Mouse (Mus musculus) right cerebral cortex, adult 18-20 months (tissue): ENCODE results near the gene Gm11492.

Source experiments
- DNase-seq: peaks from one replicate; pipeline ENCODE4 v3.0.0; 2022; ENCODE audit warnings: mixed read lengths

The Gm11492 gene

DNA sequence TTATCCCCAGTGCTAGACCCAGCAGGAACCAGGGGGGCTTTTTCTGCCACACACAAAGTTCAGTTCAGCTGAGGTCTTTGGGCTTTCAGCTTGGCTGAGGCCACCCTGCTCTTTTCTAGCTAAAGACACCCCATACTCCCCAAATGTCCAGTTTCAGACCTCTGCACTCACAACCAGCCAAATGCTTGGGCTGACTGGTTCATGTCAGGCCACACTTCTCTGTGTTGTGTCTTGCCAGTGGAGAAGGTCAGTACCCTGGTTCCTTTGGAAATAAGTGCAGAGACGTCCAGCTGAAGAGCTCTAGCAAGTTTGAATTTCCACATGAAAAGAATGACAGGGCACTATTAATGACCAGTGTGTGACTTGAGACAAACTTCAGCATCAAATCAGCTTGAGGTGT lies 13.3 kb downstream of the Gm11492 start:
- DNase-seq: no peak

DNA sequence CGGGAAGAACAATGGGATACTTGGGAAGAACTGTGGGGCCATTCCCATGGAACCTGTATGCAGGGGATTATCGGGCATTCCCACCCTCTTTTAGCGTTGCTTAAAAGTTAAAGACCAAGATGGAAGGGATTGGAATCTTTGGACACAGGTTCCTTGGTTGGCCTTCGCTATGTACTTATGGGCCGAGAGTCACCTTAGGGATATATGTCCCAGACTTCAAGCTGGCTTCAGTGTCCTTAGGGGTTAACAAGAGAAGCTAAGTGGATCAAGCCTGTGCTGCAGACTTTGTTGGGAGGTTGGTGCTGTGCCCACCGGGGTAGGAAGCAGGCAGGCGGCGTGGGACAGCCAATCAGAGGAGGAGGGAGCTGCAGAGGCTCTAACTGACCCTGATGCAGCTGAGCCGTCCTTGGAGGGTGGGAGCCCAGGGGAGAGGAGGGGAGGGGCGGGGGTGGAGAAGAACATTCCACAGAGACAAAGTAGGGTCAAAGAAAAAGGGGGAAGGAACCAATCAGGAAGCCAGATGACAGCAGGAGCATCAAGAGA lies 14.2 kb downstream of the Gm11492 start:
- DNase-seq: no peak

DNA sequence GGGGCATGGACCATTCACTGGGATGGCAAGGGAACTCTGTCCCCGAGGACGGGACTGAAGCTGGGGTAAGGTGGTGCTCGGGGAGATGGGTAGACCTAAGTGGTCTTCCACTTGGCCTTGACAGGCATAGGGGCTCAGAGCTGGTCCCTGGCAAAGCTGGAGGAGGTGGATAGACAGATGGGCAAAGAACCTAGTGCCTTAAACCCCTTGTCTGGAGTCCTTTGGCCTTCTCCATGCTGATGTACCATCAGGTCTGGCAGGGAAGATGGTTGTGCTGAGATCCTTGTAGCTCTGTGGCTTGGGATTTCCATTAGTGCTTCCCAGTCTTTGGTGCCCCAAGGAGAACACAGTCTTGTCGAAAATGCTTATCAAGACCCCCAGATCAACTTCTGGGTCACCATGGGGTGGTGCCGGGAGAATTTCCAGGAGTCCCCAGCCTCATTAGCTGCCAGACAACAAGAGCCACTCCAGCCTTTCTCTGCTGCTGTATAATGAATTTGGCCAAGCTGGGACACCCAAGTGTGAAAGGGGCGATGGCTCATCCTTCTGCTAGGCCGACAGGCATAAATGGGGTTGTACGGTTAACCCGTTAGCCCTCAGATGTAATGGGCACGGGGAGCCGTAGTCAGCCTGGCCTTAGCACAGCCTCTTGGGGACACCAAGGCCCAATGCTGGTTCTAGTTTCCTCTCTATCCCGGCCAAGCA lies 14.9 kb downstream of the Gm11492 start:
- no peak for DNase-seq

DNA sequence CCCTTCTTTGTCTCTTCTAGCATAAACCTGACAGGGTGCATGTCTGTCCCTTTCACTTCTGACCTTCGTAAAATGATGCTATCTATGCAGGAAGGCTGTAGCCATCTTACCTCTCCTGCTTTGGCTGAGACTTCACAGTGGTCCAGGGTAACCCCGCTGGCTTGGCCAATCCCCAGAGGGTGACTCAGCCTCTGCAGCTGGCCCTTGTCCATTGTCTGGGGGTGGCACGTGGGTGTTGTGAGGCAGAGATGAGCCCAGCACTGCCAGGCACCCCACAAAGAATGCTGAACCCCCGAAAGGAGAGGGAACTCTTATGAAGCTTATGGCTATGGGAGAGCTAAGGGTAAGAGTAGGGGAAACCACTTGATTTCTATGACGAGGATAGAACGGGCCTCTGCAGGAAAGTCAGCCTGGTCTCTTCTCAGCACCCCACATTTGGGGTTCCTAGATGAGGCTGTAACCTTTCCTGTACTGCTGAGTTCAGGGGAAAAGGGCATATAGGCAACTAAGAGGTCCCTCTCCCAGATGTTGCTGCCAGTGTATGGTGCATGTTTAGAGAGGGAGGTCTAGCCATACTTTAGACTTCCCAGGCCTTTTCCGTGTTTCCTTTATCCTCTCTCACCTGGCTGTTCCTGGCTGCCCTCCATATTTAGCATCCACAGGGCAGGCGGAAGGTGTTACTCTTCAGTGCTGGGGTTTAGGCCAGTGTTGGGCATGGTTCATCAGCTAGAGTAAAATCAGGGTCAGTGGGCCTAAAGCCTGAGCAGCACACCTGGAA lies 15.7 kb downstream of the Gm11492 start:
- DNase-seq: peak; percentile 73

DNA sequence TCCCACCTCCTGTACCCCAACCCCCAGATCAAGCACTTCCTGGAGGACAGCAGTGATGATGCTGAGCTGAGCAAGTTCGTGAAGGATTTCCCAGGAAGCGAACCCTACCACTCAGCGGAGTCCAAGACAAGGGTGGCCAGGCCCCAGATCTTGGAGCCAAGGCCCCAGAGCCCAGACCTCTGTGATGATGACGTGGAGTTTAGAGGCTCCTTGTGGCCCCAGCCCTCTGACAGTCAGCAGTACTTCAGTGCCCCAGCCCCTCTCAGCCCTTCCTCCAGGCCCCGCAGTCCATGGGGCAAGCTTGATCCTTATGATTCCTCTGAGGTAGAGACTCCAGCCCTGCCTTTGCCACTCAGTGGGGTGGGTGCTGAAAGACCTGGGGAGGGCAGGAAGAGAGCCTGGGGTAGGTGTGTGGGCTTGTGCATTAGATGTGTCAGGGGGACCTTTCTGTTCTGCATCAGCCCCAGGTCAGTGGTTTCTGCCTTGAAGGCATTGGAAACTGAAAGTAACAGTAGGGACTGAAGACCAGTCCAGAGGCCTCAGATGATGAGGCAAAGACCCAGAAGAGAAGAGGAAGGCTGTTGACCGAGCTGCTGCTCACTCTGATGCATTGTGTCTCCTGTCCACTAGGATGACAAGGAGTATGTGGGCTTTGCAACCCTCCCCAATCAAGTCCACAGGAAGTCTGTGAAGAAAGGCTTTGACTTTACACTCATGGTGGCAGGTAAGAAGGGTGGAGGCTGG lies 17.0 kb downstream of the Gm11492 start:
- no peak for DNase-seq

DNA sequence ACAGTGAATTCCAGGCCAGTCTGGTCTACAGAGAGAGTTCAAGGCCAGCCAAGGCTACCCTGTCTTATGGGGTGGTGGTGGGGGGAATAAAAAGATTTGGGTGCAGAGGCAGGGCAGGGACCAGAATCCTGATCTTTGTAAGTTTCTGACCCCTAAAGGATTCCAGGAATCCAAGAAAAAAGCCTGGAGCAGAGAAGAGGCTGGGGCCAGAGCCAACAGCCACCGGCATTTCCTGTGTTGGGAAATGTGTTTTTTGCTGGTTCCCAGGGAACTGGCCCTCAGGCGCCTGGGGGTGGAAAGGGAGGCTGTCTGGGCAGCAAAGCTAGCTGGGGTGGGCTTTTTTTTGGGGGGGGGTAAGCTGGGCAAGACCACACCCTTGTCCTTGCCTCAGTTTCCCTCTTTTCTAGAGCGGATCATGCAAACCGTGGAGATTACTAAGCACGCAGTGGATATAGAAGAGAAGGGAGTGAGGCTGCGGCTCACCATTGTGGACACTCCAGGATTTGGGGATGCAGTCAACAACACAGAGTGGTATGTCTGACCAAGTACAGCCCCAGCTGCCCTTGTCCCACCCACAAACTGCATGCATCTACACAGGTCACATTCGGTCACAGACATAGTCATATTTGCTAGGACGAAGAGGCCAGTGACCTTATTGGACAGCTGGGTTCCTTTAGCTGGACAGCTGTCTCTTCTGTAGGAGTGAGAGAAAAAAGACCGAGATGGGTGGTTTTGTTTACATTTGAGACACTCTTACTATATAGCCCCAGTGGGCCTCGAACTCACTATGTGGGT lies 18.5 kb downstream of the Gm11492 start:
- no peak for DNase-seq

DNA sequence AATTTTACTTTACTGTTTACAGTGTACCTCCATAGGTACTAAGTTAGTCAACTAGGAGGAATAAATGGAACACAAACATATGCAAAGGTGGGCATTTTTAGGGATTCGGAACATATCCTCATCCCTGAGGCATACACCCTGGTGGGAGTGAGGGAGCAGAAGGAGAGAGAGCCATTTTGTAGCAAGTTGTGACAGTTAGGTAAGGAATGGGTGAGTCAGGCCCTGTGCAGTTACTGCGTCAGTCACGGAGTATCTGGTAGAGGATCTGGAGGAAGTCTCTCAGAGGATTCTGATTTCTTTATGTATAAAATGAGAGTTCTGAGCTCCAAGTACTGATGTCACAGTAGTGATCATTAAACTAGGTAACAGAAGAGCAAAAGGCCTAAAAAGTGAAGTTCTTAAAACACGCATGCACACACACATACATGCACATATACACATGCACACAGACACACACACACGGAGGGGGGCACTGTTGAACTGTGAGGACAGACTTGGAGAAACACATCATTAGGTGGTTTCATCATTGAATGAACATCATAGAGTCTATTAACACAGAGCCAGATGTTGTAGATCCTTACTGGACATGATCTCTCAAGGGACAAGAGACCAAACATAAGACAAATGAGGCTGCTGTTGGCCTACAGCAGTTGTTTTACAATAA lies 20.9 kb downstream of the Gm11492 start:
- no peak for DNase-seq

DNA sequence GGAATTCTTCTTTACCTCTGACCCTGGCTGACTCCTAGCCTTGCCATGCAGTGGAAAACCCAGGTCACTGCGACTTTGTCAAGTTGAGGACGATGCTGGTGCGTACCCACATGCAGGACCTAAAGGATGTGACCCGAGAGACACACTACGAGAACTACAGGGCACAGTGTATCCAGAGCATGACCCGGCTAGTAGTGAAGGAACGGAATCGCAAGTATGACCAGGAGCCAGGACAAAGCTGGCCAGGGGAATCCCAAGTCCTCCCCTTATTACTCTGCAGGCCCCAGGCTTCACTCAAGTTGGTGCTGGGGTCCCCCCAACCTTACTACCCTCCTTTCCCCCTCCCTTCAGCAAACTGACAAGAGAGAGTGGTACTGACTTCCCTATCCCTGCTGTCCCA lies 23.2 kb downstream of the Gm11492 start:
- no peak for DNase-seq

DNA sequence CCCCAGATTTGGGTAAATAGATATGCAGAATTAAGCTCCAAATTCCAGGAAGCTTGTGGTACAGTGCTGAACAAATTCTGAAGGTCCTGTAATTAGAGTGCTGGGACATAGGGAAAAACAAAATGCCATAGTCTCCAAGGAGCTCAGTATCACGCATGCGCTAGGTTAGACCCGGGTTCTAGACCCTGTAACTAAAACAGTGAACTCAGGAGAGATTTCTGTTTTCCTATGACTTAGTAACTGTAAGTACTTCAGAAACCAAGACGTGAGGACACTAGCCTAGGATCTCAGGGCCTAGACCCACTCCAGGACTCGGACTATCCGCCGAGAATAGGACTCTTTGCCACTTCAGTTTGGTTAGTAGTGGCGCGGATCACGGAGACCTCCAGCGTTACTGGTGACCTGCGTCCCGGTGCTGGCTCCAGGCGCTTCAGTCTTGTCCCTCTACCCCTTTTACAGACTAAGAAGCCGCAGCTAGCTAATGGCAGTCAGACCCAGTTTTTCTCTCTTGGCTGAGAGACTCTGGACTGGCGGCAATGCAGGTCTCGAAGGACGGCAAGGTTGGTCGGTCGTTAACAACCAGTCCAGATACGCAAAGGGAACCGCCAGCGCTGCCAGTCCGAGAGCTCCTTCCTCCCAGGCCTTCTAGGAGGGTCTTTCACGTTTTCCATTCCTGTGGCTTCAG lies 24.5 kb downstream of the Gm11492 start:
- no peak for DNase-seq

DNA sequence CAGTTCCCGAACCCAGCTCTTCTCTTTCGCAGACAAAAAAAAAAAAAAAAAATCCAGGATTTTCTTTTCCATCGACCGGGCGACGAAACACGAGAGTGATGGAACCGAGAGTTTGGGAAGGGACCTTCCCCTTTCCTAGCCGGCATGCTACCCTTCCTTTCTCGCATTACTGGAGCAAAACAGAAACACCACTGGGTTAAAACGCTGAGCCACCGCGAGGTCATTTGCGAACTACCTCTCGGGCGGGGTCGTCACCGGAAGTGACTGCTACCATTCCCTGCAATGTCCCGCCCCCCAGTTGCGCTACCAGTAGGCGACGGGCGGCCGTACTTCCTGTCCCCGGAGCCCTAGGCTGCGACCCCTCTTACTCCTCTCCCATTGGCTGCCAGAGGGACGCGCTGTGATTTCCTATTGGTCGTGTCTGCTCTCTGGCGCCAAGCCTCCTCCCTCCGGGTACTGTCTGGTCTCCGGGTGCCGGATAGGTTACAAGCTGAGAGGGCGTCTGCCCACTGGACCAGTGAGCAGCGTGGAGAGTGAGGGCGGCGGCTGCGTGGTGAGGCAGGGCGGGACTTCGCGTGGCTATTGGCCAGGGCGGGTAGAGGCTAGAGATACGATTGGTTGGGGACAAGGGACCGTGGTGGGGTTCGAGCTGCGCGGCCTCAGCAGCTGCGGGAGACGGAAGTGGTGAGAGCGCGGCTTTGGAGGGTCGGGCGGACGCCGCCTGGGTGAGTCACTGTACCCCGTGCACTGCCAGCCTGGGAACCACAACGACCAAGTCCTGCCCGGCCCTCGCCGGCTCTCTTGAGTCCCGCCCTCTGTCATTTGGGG lies 25.3 kb downstream of the Gm11492 start, which contains the start of gene Mtmr4:
Gene Mtmr4 (plus strand): TSS at position 637 of the 828 bp plus-strand sequence.
- DNase-seq: peak; percentile 100

DNA sequence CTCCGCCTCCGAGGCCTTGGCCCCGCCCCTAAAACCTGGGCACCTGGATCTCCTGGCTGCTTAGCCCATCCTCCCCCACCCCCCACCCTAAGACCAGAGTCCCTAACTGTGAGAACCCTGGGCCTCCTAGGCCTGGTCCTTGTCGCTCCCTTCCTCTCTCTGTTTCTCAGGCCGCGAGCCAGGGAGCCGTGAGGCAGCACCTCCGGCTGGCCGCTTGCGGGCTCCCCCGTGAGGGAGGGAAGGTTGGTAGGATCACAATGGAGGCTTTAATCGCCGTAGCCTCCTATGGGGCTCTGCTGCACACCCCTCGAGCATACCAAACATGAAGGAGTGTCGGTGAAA lies 25.9 kb downstream of the Gm11492 start:
- no peak for DNase-seq

DNA sequence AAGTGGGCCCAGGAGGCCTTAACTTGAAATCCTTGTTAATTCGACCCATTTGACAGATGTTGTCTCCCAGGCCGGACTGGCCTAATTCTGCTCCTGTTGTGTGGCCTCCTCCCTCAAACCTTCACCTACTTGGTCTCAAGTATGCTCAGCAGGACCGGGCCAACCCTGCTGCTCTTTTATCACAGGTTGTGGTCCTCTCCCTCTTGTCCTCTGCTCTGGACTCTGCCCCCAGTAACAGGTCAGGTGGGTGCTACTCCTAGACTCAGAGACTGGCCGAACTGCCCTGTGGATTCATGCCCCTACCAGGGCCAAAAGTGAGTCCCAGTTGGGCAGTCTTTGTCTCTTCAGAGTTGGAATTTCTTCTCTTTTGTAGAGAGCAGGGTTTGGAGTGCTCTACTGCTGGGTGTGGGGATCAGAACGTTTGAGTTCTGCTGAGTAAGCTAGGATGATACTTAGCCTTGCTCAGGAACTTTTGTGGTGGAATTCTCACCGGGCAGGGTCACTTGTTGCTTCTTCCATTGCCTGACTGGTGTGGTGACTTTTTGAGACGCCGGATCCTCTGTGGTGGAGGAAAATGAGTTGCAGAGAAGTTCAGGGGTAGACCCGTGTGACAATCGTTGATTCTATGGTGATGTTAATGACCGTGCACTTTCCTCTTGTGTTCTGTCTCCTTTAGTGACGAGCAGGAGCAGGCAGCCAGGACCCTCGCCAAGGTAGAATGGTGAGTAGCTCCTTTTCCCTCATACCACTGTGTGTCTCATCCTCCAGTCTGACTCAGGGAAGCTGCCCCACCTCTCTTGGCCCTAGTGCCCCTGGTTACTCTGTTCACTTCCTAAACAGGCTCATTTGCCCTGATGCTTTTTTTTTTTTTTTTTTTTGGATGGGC lies 26.5 kb downstream of the Gm11492 start:
- no peak for DNase-seq

DNA sequence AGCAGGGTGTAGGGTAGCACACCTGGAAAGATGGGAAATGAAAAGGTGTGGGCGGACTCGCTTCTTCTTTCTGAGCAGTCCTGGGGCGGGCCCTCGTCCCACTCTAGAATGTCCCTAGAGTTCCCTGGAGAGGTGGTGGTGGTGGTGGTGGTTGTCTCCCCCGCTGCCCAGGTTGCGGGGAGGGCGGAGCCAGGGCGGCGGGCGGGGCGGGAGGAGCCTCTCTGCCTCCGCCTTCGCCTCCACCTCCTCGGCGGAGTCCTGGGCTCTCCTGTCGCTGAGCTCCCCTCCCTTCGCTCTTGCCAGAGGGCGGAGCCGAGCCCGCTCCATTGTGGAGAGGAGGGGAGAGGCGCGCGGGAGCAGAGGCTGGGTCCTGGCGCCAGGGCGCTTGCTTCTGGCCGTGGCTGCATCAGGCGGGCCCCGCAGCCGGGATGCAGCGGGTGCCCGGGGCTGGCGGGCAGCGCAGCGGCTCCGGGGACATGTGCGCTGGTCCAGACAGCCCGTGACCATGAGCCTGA lies 28.9 kb downstream of the Gm11492 start:
- peak; percentile 93 for DNase-seq

DNA sequence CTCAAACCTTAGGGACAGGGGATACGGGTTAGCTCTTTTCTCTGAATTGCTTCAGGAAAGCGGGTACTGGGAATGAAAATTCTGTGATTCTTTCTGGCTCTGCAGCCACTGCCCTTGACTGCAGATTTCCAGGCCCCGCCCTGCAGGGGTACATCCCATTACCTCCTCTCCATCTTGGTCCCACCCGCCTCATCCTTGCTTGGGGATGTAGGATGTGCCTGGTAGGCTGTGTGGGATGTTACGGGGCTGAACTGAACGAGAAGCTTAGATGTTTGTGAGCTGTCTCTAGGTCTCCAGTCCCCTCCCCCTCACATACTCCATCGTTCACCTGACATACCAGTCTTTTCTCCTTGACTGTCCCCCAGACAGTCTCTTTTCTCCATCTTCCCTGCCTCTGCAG lies 29.5 kb downstream of the Gm11492 start:
- DNase-seq: peak; percentile 58

DNA sequence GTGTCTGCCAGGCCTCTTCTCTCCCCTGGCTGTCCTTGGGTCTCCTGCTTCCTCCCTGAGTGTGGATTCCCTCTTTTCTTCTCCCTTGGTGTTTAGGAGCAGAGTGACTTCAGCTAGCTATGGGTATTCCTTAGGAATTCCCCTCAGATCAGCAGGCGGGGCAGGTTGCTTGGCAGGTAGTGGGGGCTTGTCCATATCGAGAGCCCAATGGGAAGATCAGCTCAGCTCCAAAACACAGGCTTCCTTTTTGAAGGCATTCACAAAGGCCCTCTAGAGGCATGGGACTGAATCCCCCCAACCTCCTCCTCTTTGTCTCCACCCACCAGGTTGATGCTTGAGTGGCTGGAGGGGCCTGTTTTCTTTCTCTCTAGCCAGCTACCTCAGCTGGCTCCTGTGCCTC lies 30.0 kb downstream of the Gm11492 start:
- DNase-seq: no peak

DNA sequence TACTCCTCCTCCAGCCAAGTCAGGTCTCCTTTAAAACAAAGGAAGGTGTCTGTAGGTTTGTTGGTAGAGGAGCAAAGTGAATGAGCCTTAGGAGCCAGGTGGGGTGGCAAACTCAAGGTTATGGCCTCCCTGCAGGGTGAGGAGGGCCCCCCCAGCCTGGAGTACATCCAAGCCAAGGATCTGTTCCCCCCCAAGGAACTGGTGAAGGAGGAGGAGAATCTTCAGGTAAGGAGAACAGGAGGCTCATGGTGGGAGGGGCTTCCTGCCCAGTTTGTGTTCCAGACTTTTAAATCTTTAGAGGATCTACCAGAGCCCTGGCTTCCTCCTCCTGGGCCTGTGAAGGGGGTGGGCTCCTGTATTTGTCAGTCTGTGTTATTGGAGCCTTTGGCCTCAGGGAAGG lies 30.6 kb downstream of the Gm11492 start:
- DNase-seq: no peak

DNA sequence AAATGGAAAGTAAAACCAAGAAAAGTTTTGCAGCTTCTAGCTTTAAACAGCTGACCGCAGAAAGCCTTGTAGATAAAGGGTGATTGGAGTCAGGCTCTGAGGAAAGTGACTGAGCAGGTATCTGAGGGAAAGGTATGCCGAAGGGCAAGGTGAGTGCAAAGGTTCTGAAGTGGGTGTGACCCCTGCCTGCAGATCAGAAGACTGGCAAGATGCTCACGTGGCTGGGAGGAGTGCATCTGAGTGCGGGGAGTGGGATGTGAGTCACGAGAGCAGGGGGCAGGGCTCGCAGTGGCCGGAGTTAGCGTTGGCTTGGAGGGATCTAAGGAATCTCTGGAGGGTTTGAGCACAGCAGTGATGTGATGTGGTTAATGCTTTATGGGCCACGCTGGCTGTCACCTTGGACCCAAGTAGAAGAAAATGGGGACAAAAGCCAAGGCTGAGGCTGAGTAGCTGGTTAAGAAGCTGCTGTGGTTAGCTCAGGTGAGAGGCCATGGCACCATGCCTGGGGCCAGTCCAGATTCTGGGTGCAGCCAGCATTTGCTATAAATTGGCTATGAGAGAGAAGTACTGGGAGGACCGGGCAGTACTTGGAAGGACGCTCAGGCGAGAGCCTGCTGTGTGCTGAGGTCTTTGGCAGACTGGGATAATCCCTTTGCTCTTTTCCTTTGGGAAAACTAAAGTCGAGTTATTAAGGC lies 33.1 kb downstream of the Gm11492 start:
- no peak for DNase-seq

DNA sequence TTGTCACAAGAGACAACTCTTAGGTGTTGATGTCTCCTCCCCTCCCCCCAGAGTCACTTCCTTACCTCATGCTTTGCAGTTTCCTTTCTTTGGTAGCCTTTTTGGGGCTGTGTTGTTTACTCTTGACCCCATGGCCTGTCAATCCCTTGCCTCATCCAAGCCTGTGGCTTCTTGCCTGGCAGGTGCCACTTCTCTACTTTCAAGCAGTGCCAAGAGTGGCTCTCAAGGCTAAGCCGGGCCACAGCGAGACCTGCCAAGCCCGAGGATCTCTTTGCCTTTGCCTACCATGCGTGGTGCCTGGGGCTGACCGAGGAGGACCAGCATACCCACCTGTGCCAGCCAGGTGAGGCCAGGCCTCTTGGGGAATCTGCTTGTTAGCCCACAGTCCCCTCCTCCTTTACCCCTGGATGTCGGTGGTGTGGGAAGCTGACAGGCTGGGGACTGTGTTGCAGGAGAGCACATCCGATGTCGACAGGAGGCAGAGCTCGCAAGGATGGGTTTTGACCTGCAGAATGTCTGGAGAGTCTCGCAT lies 33.9 kb downstream of the Gm11492 start:
- no peak for DNase-seq
